Mouse (Mus musculus): ENCODE measurements around the gene Tsen15. TPM values are rescaled to one million over a fixed set of nuclear protein-coding genes. Genes with fewer than 3 reads are reported as not detected.

Tsen15 gene
- polyA plus RNA-seq (2011; ENCODE audit: insufficient read depth, insufficient read length, low read depth, missing spikeins) = 37.2 and 38.2 TPM in 2 replicates

DNA sequence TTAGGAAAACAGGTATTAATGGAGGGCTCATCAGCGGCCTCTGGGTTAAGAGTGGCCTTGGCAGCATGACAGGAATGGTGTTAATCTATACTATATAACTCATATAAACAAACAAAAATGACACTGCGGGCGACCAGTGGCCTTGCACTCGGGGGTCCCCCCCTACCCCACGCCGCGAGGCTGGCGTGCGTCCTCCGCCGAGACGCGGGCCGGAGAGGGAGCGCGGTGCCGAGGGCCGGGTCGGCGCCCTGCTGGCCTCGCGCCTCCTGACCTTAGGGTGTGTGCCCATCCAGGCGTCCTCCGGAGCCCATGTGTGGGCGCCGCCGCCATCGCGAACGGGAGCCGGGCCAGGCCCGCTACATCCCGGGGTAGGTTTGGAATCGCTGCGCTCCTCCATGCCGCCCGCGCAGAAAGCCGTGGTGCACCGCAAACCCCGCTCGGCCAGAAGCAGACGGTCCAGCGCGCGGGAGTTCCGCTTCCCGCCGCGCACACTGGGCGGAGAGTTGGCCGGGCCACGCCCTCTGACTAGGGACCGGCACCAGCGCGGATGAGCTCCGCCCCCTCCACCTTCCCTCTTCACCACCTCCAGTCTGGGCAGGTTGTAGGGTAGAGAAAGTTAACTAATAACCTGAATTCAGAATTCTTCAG, at the start of gene Tsen15:
Gene Tsen15, minus strand, starts transcription at position 501 of the 648 bp plus-strand sequence.
- no peak for TF ChIP-seq POLR2A (IDR thresholded peaks at IDR 0.05; ENCODE audit: insufficient read depth, low read length)
- no peak for TF ChIP-seq EP300 (IDR thresholded peaks at IDR 0.05; ENCODE audit: insufficient read depth, low read depth, low read length)
- TF ChIP-seq CTCF (IDR thresholded peaks at IDR 0.05; ENCODE audit: low read depth, low read length) = no peak
- Histone ChIP-seq H3K9me3 (replicated peaks; ENCODE audit: control insufficient read depth, insufficient read depth, low read length, poor library complexity, severe bottlenecking) (no peaks in the 10 kb centered on the region), H3K27ac (ENCODE audit: insufficient read depth, low read length) (no peak within 1 kb of the TSS), H3K36me3 (ENCODE audit: control insufficient read depth, insufficient read depth, low read length, poor library complexity, severe bottlenecking) (0 out of 2 replicates have a peak, but pooled peaks cover 2% of the 10 kb centered on the region), H3K4me1 (ENCODE audit: control insufficient read depth, insufficient read depth, low read length) (peaks cover 2% of the 10 kb centered on the region), H3K27me3 (ENCODE audit: control insufficient read depth, insufficient read depth, low read length, poor library complexity, severe bottlenecking) (no peaks in the 10 kb centered on the region), H3K9ac (ENCODE audit: low read depth, poor library complexity, severe bottlenecking) (peak within 1 kb of the TSS; percentile 93), H3K4me3 (ENCODE audit: low read depth, low read length) (peak within 1 kb of the TSS; percentile 76)

DNA sequence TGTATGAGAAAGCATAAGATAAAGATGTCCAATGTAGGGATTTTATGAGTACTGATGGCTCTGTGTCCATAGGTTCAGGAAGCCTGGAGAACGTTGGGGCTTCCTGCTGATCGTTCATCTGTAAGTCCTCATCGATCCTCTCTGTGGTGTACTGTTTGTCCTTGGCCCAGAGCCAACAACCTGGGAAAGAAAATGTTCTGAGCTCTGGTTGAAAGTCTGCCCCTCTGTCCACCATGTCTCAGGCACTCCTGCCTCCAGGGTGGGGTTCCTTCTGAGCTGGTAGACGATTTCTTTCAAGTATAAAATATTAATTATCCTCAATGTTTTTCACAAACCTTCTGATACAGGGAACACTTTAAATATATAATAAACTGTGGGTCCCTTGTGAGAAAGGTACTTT, 47.7 kb upstream of the Tsen15 start:
- H3K27me3 ChIP-seq (ENCODE audit: control insufficient read depth, insufficient read depth, low read length, poor library complexity, severe bottlenecking) = no peaks in the 10 kb centered on the region
- no peaks in the 10 kb centered on the region for H3K36me3 ChIP-seq (ENCODE audit: control insufficient read depth, insufficient read depth, low read length, poor library complexity, severe bottlenecking)
- H3K27ac ChIP-seq (ENCODE audit: insufficient read depth, low read length) = no peak overlapping the region
- no peak overlapping the region for H3K4me3 ChIP-seq (ENCODE audit: low read depth, low read length)
- H3K9ac ChIP-seq (ENCODE audit: low read depth, poor library complexity, severe bottlenecking) = no peak overlapping the region
- TF ChIP-seq EP300 (IDR thresholded peaks at IDR 0.05; ENCODE audit: insufficient read depth, low read depth, low read length) (no peak), CTCF (IDR thresholded peaks at IDR 0.05; ENCODE audit: low read depth, low read length) (no peak), POLR2A (IDR thresholded peaks at IDR 0.05; ENCODE audit: insufficient read depth, low read length) (no peak)
- H3K4me1 ChIP-seq (ENCODE audit: control insufficient read depth, insufficient read depth, low read length) = no peaks in the 10 kb centered on the region
- no peaks in the 10 kb centered on the region; the same call in 1 of the 2 replicates for H3K9me3 ChIP-seq (replicated peaks; ENCODE audit: control insufficient read depth, insufficient read depth, low read length, poor library complexity, severe bottlenecking)

DNA sequence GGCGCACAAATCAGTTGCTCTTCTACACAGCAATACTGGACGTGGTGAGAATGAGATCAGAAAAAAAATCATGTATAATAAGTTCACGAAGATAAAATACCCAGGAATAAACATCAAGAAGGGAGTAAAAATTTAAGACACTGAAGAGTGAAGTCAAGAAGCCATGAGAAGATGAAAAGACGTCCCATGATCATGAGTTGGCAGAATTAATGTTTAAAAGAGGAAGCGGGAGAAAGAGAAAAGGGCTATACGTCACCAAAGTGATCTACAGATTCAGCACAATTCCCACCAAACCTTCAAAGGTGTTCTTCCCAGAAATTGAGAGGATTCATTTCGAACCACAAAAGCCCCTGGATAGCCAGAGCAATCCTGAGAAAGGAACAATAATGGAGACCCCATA, 43.3 kb upstream of the Tsen15 start:
- Histone ChIP-seq H3K36me3 (ENCODE audit: control insufficient read depth, insufficient read depth, low read length, poor library complexity, severe bottlenecking) (no peaks in the 10 kb centered on the region), H3K27ac (ENCODE audit: insufficient read depth, low read length) (no peak overlapping the region), H3K4me1 (ENCODE audit: control insufficient read depth, insufficient read depth, low read length) (no peaks in the 10 kb centered on the region), H3K27me3 (ENCODE audit: control insufficient read depth, insufficient read depth, low read length, poor library complexity, severe bottlenecking) (no peaks in the 10 kb centered on the region), H3K4me3 (ENCODE audit: low read depth, low read length) (no peak overlapping the region), H3K9me3 (replicated peaks; ENCODE audit: control insufficient read depth, insufficient read depth, low read length, poor library complexity, severe bottlenecking) (no peaks in the 10 kb centered on the region), H3K9ac (ENCODE audit: low read depth, poor library complexity, severe bottlenecking) (no peak overlapping the region)
- TF ChIP-seq POLR2A (IDR thresholded peaks at IDR 0.05; ENCODE audit: insufficient read depth, low read length) = no peak
- TF ChIP-seq EP300 (IDR thresholded peaks at IDR 0.05; ENCODE audit: insufficient read depth, low read depth, low read length) = no peak
- no peak for TF ChIP-seq CTCF (IDR thresholded peaks at IDR 0.05; ENCODE audit: low read depth, low read length)

DNA sequence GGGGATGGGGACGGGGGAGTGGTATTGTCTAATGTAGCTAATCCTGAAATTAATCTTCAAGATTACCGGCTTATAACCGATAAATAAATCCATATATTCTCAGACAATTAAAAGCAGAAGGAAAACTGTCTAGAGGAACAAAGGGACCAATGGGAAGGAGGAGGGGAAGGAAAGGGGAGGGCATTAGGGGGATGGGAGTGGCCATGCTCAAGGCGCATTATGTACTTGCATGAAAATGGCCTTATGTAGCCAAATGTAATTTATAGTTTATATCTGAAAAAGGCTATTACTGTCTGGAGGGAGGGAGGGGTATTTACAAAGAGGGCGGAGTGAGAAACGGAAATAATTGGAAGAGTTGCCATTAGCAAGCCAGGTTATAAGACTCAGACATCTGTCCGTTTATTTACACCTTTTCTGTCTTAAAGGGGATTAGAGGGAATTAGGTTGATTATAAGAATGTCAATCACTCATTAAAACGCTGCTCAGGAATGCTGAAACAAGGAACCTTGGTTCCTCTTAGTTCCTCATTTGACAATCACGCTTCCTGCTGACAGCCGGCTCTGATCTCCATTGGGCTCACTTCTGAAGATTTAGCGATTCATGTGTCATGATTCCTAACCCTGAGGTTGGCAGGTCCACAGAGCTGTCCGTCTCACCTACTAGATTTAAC, 41.6 kb upstream of the Tsen15 start:
- Histone ChIP-seq H3K9me3 (replicated peaks; ENCODE audit: control insufficient read depth, insufficient read depth, low read length, poor library complexity, severe bottlenecking) (no peaks in the 10 kb centered on the region), H3K9ac (ENCODE audit: low read depth, poor library complexity, severe bottlenecking) (no peak overlapping the region), H3K4me1 (ENCODE audit: control insufficient read depth, insufficient read depth, low read length) (no peaks in the 10 kb centered on the region), H3K27ac (ENCODE audit: insufficient read depth, low read length) (no peak overlapping the region), H3K36me3 (ENCODE audit: control insufficient read depth, insufficient read depth, low read length, poor library complexity, severe bottlenecking) (no peaks in the 10 kb centered on the region), H3K27me3 (ENCODE audit: control insufficient read depth, insufficient read depth, low read length, poor library complexity, severe bottlenecking) (no peaks in the 10 kb centered on the region), H3K4me3 (ENCODE audit: low read depth, low read length) (no peak overlapping the region)
- no peak for TF ChIP-seq CTCF (IDR thresholded peaks at IDR 0.05; ENCODE audit: low read depth, low read length)

DNA sequence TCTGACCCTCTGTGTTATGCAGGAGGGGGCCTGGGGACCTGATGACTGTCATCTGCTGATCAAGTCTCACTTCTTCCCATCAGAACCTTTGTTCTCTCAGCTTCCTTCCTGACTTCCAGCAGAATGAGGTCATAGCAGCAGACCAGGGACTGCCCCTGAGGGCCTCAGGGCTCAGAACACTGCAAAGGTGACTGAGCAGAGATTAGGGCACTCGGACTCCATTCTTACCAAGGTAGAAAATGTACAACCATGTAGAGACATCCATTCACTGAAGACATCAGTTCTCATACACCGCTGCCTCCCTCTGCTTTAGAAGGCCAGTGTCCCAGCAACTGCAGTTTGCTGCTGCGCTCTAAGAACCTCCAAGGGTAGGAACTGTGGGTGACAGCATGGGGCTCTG, 36.6 kb upstream of the Tsen15 start:
- TF ChIP-seq EP300 (IDR thresholded peaks at IDR 0.05; ENCODE audit: insufficient read depth, low read depth, low read length) = no peak
- TF ChIP-seq CTCF (IDR thresholded peaks at IDR 0.05; ENCODE audit: low read depth, low read length) = no peak
- TF ChIP-seq POLR2A (IDR thresholded peaks at IDR 0.05; ENCODE audit: insufficient read depth, low read length) = no peak
- H3K27ac ChIP-seq (ENCODE audit: insufficient read depth, low read length) = no peak overlapping the region
- no peaks in the 10 kb centered on the region for H3K9me3 ChIP-seq (replicated peaks; ENCODE audit: control insufficient read depth, insufficient read depth, low read length, poor library complexity, severe bottlenecking)
- H3K36me3 ChIP-seq (ENCODE audit: control insufficient read depth, insufficient read depth, low read length, poor library complexity, severe bottlenecking) = no peaks in the 10 kb centered on the region
- H3K27me3 ChIP-seq (ENCODE audit: control insufficient read depth, insufficient read depth, low read length, poor library complexity, severe bottlenecking) = no peaks in the 10 kb centered on the region
- no peak overlapping the region for H3K9ac ChIP-seq (ENCODE audit: low read depth, poor library complexity, severe bottlenecking)
- no peaks in the 10 kb centered on the region for H3K4me1 ChIP-seq (ENCODE audit: control insufficient read depth, insufficient read depth, low read length)
- H3K4me3 ChIP-seq (ENCODE audit: low read depth, low read length) = no peak overlapping the region

DNA sequence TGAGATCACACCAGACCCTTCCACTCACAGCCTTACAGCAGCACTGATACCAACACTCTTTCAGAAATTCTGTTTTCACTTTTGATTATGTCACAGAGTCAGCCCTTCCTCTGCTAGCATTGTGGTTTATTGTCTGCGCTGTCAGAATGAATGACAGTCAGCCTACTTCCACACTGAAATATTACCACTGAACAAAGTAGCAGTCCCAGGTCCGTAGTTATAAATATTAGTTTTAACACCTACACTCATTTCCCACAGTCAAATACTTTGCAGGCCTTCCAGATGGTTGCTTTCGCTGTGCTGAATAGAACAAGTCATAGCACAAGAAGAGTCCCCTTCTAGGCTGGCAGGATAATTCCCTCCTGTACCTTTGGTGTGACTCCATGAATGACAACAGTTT, 35.8 kb upstream of the Tsen15 start:
- H3K27me3 ChIP-seq (ENCODE audit: control insufficient read depth, insufficient read depth, low read length, poor library complexity, severe bottlenecking) = no peaks in the 10 kb centered on the region
- H3K9ac ChIP-seq (ENCODE audit: low read depth, poor library complexity, severe bottlenecking) = no peak overlapping the region
- no peak overlapping the region for H3K27ac ChIP-seq (ENCODE audit: insufficient read depth, low read length)
- no peaks in the 10 kb centered on the region for H3K9me3 ChIP-seq (replicated peaks; ENCODE audit: control insufficient read depth, insufficient read depth, low read length, poor library complexity, severe bottlenecking)
- H3K4me1 ChIP-seq (ENCODE audit: control insufficient read depth, insufficient read depth, low read length) = no peaks in the 10 kb centered on the region
- TF ChIP-seq POLR2A (IDR thresholded peaks at IDR 0.05; ENCODE audit: insufficient read depth, low read length) = no peak
- no peak for TF ChIP-seq CTCF (IDR thresholded peaks at IDR 0.05; ENCODE audit: low read depth, low read length)
- no peak for TF ChIP-seq EP300 (IDR thresholded peaks at IDR 0.05; ENCODE audit: insufficient read depth, low read depth, low read length)
- H3K36me3 ChIP-seq (ENCODE audit: control insufficient read depth, insufficient read depth, low read length, poor library complexity, severe bottlenecking) = no peaks in the 10 kb centered on the region
- H3K4me3 ChIP-seq (ENCODE audit: low read depth, low read length) = no peak overlapping the region
